Mouse (Mus musculus) G1E (cell line): ENCODE results near the gene Zfp683.

Experiments
- CTCF ChIP-seq: IDR thresholded peaks from 2 replicates; pipeline ENCODE4 v1.5.1; 2012; ENCODE audit warnings: low read depth, low read length, inconsistent platforms, mixed read lengths
- GATA1 ChIP-seq: IDR thresholded peaks from 2 replicates; pipeline ENCODE4 v1.6.1; 2012; ENCODE audit warnings: borderline replicate concordance, low read length, inconsistent platforms, mixed read lengths
- GATA2 ChIP-seq: IDR thresholded peaks from 2 replicates; pipeline ENCODE4 v1.6.1; 2012; ENCODE audit warnings: low read depth, low read length, inconsistent platforms, borderline replicate concordance
- POLR2AphosphoS5 ChIP-seq: IDR thresholded peaks from 2 replicates; pipeline ENCODE4 v1.6.1; 2012; ENCODE audit warnings: low read depth, low read length, inconsistent platforms; ENCODE audit not compliant: insufficient replicate concordance
- TAL1 ChIP-seq: conservative IDR thresholded peaks from 2 replicates; pipeline ENCODE4 v1.6.1; 2012; ENCODE audit warnings: low read depth, low read length, inconsistent platforms, mixed read lengths

- TF ChIP-seq CTCF (no peak), GATA1 (no peak), POLR2AphosphoS5 (no peak), TAL1 (no peak), GATA2 (no peak)
These were observed 34.9 kb upstream of the Zfp683 start, which contains the start of gene Lin28a for GRCm38 (mm10) chr4:134018779-134019145.
